Comparison of ENCODE assay signal across 8 mouse cellular contexts in the genomic region with DNA sequence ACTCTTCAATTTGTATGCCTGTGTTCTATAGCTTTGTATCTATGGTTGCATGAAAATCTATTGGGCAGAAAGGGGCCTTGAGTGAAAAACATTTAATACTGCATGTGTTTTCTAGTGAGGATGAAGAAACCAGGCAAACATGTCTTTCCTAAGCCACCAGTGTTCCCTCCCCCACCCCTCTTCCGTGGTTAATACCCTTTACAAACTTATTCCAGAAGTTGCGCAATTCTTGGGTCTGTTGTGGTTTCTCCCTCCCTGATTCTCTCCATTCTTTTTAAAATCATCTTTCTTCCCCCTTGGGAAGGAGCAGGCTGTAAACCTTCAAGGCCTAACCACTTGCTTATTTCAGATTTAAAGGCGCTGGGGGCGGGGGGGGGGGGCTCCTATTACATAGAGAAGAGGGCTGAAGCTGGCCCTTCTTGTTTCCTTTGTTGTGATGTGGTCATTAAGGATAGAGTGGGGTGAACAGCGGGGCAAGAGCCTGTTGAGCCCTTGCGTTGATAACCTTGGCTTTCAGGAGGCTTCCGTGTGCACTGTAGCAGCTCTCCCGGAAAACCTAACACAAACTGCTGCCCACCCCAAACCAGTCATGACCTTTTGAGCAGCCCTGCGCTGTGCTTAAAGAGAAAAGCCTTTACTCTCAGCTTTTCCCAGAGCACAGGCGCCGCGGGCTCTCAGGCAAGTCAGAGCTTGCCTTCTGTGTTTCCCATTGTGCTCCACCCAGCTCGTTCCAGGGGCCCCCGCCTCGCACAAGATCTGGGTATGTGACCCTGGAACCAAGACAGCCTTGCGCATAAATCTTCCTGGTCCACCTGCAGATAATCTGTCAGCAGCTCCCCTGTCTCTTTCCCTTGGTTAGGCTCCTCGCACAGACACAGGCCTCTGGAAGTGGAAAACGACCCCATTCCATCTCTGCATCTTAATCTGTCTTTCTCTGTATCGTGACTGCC.
DNase-seq lines count a peak whose midpoint lies in the region; ATAC-seq and TF ChIP-seq lines count a peak whose summit lies in the region.

No protein-coding gene starts in this region.

- 0 out of 2 replicates have a peak overlapping the region, but pooled peaks have one; percentile 26 for H3K4me3 ChIP-seq in limb, embryonic 10.5 days
- no peak overlapping the region for H3K4me3 ChIP-seq in midbrain, embryonic 12.5 days

- peaks cover 59% of the 10 kb centered on the region for H3K4me1 ChIP-seq in limb, embryonic 10.5 days
- H3K4me1 ChIP-seq in midbrain, embryonic 12.5 days: peaks cover 58% of the 10 kb centered on the region

- no peaks in the 10 kb centered on the region for H3K9me3 ChIP-seq in limb, embryonic 10.5 days (replicated peaks)
- no peaks in the 10 kb centered on the region for H3K9me3 ChIP-seq in midbrain, embryonic 12.5 days

- in situ Hi-C loops in Patski (cut with MboI; ENCODE audit: low pct_unique_long_range_greater_than_20kb): no loop called here

- peaks cover 10% of the 10 kb centered on the region; the same call in 1 of the 2 replicates for H3K36me3 ChIP-seq in limb, embryonic 10.5 days
- no peaks in the 10 kb centered on the region for H3K36me3 ChIP-seq in midbrain, embryonic 12.5 days

- peak overlapping the region; percentile 68 for H3K27ac ChIP-seq in limb, embryonic 10.5 days
- H3K27ac ChIP-seq in midbrain, embryonic 12.5 days (replicated peaks): peak overlapping the region; percentile 85

- peak; percentile 63 for DNase-seq in Patski (ENCODE audit: low read depth, low spot score)
- DNase-seq in embryo, embryonic 10.5 days (ENCODE audit: low spot score): peak; percentile 84
- DNase-seq in heart, adult 9 months (ENCODE audit: low spot score in 2 of 2): peak; percentile 33 to 45
- DNase-seq in limb, embryonic 10.5 days (ENCODE audit: low spot score): peak; percentile 80
- no peak for DNase-seq in right cerebral cortex, adult 2 months (ENCODE audit: low spot score in 2 of 2)
- DNase-seq in left cerebral cortex, adult 18-20 months (ENCODE audit: low spot score in 2 of 2): no peak

- H3K27me3 ChIP-seq in Patski: no peaks in the 10 kb centered on the region
- no peaks in the 10 kb centered on the region for H3K27me3 ChIP-seq in limb, embryonic 10.5 days (ENCODE audit: low read depth, poor library complexity, severe bottlenecking)
- no peaks in the 10 kb centered on the region for H3K27me3 ChIP-seq in midbrain, embryonic 12.5 days

- CTCF ChIA-PET in Patski (lab: Charles Lee): interaction anchor here (1.4 kb wide), 1 partner anchor 9 kb away, joined by 3 read pairs; no protein-coding TSS in a partner anchor

- no peak for ATAC-seq in Patski
- peak; percentile 72 for ATAC-seq in midbrain, embryonic 12.5 days (ENCODE audit: low FRiP score, low read depth)
- ATAC-seq in erythroid progenitor cell, adult 5-6 weeks (replicated peaks; ENCODE audit: low FRiP score, poor library complexity, severe bottlenecking): no peak

- WGBS in limb, embryonic 10.5 days: 10% methylated on average over 19 of the region's 19 CpGs
- 3% methylated on average over 19 of the region's 19 CpGs for WGBS in midbrain, embryonic 12.5 days

- H3K9ac ChIP-seq in midbrain, embryonic 12.5 days (replicated peaks): peak overlapping the region; percentile 32; the same call in 1 of the 2 replicates

- TF ChIP-seq CTCF in Patski (IDR thresholded peaks at IDR 0.05): no peak

- POLR2A ChIA-PET in Patski (lab: Charles Lee): no interaction called here

- peak overlapping the region; percentile 34 for H3K4me2 ChIP-seq in midbrain, embryonic 12.5 days (replicated peaks)

Comparison
In these comparisons a context has a peak if more than half of its experiments do, and no peak if none do; other contexts are left out.
1. DNase-seq: peak in Patski (single experiment), embryo, embryonic 10.5 days (single experiment), heart, adult 9 months (2 of 2) and limb, embryonic 10.5 days (single experiment); none in right cerebral cortex, adult 2 months (0 of 2) and left cerebral cortex, adult 18-20 months (0 of 2).